ENCODE assay signal across 8 mouse cellular contexts in the genomic region with DNA sequence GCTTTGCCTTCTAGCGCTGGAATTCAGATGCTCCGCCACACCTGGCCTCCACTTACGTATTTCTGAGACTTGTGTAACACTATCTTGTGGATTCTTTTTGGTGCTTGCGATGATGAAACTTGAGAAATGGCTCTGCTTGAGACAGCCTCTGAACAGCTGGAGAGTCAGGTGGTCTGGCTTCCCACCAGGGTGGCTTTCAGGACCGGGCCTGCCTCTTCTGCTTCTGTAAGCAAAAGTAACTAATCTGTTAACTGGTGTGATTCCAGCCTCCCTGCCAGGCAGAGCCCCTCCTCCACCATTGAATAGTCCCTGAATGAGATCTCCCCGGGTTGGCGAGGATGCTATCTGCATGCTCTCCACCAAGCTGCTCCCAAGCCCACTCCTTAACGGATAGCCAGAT.
DNase-seq lines count a peak whose midpoint lies in the region; ATAC-seq and TF ChIP-seq lines count a peak whose summit lies in the region.

No protein-coding gene starts in this region.

- 0 out of 2 replicates have a peak overlapping the region, but pooled peaks have one; percentile 7 for H3K9ac ChIP-seq in forebrain, embryonic 15.5 days (replicated peaks)
- H3K9ac ChIP-seq in lung, postnatal 0 days (replicated peaks; ENCODE audit: low read depth) = no peak overlapping the region
- no peak overlapping the region for H3K9ac ChIP-seq in intestine, postnatal 0 days (ENCODE audit: low read depth, low read length)

- H3K36me3 ChIP-seq in forebrain, embryonic 15.5 days = no peaks in the 10 kb centered on the region
- 0 out of 2 replicates have a peak, but pooled peaks cover 7% of the 10 kb centered on the region for H3K36me3 ChIP-seq in lung, postnatal 0 days (ENCODE audit: insufficient read depth, low read length)
- H3K36me3 ChIP-seq in intestine, postnatal 0 days (ENCODE audit: control insufficient read depth, insufficient read depth) = peaks cover 12% of the 10 kb centered on the region; the same call in 1 of the 2 replicates

- H3K27me3 ChIP-seq in forebrain, embryonic 15.5 days = no peaks in the 10 kb centered on the region
- H3K27me3 ChIP-seq in lung, postnatal 0 days (replicated peaks; ENCODE audit: insufficient read depth, low read length) = no peaks in the 10 kb centered on the region
- no peaks in the 10 kb centered on the region for H3K27me3 ChIP-seq in intestine, postnatal 0 days (replicated peaks; ENCODE audit: control insufficient read depth, insufficient read depth, low read length)

- H3K9me3 ChIP-seq in forebrain, embryonic 15.5 days = no peaks in the 10 kb centered on the region
- no peaks in the 10 kb centered on the region for H3K9me3 ChIP-seq in lung, postnatal 0 days (ENCODE audit: low read length)
- H3K9me3 ChIP-seq in intestine, postnatal 0 days (ENCODE audit: control insufficient read depth) = no peaks in the 10 kb centered on the region

- TF ChIP-seq POLR2A in lung, adult 2 months (IDR thresholded peaks at IDR 0.05; ENCODE audit: borderline replicate concordance, extremely low read depth, low read depth, low read length) = no peak

- peaks cover 12% of the 10 kb centered on the region for H3K4me1 ChIP-seq in lung, adult 2 months (ENCODE audit: control insufficient read depth, insufficient read depth, low read length)
- peaks cover 80% of the 10 kb centered on the region for H3K4me1 ChIP-seq in forebrain, embryonic 15.5 days
- H3K4me1 ChIP-seq in lung, postnatal 0 days (ENCODE audit: insufficient read depth, low read depth, low read length) = peaks cover 1% of the 10 kb centered on the region; the same call in 1 of the 2 replicates
- H3K4me1 ChIP-seq in intestine, postnatal 0 days (replicated peaks; ENCODE audit: control insufficient read depth, insufficient read depth, low read length) = peaks cover 5% of the 10 kb centered on the region; the same call in 1 of the 2 replicates

- TF ChIP-seq CTCF in lung, adult 2 months (IDR thresholded peaks at IDR 0.05; ENCODE audit: insufficient read depth, low read length) = no peak
- no peak for TF ChIP-seq CTCF in lung, postnatal 0 days (IDR thresholded peaks at IDR 0.05)
- TF ChIP-seq CTCF in intestine, postnatal 0 days (IDR thresholded peaks at IDR 0.05; ENCODE audit: low read depth) = no peak

- peak overlapping the region; percentile 92 for H3K27ac ChIP-seq in forebrain, embryonic 15.5 days (replicated peaks)
- H3K27ac ChIP-seq in lung, postnatal 0 days (ENCODE audit: low read length) = no peak overlapping the region
- H3K27ac ChIP-seq in intestine, postnatal 0 days (ENCODE audit: low read depth, low read length) = no peak overlapping the region

- peak overlapping the region; percentile 23 for H3K4me2 ChIP-seq in forebrain, embryonic 15.5 days (replicated peaks)
- H3K4me2 ChIP-seq in lung, postnatal 0 days (replicated peaks; ENCODE audit: low read depth, low read length) = no peak overlapping the region
- no peak overlapping the region for H3K4me2 ChIP-seq in intestine, postnatal 0 days (replicated peaks; ENCODE audit: low read depth)

- ATAC-seq in forebrain, embryonic 15.5 days (replicated peaks) = peak; percentile 65
- ATAC-seq in lung, postnatal 0 days = peak; percentile 30
- ATAC-seq in intestine, postnatal 0 days = no peak
- no peak for ATAC-seq in monocyte, adult 5-6 weeks (replicated peaks; ENCODE audit: insufficient number of reproducible peaks, low FRiP score, low TSS enrichment, poor library complexity, severe bottlenecking)

- TF ChIP-seq EP300 in lung, postnatal 0 days (IDR thresholded peaks at IDR 0.05) = no peak

- peak; percentile 16 to 40 for DNase-seq in lung, adult 18-20 months
- no peak for DNase-seq in lung, adult 2 months
- DNase-seq in lung, postnatal 0 days (ENCODE audit: low spot score) = peak; percentile 71
- peak; percentile 34 for DNase-seq in right cerebral cortex, postnatal 4 days
- DNase-seq in thymus, postnatal 0 days (ENCODE audit: low spot score) = no peak

- no peak overlapping the region for H3K4me3 ChIP-seq in lung, adult 2 months (replicated peaks; ENCODE audit: extremely low read depth, low read depth, low read length)
- 0 out of 2 replicates have a peak overlapping the region, but pooled peaks have one; percentile 5 for H3K4me3 ChIP-seq in forebrain, embryonic 15.5 days
- H3K4me3 ChIP-seq in lung, postnatal 0 days (ENCODE audit: low read depth, low read length) = no peak overlapping the region
- H3K4me3 ChIP-seq in intestine, postnatal 0 days (ENCODE audit: low read depth, low read length) = no peak overlapping the region

- 51% methylated on average over 8 of the region's 8 CpGs for WGBS in lung, adult 2 months
- 6% methylated on average over 8 of the region's 8 CpGs for WGBS in forebrain, embryonic 15.5 days
- WGBS in lung, postnatal 0 days = 38% methylated on average over 8 of the region's 8 CpGs
- WGBS in intestine, postnatal 0 days = 45% methylated on average over 8 of the region's 8 CpGs

Comparison
In these comparisons a context has a peak if more than half of its experiments do, and no peak if none do; other contexts are left out.
1. DNase-seq: peak in lung, adult 18-20 months (2 of 2), lung, postnatal 0 days (single experiment) and right cerebral cortex, postnatal 4 days (single experiment); none in lung, adult 2 months (single experiment) and thymus, postnatal 0 days (single experiment).
2. ATAC-seq: peak in forebrain, embryonic 15.5 days (single experiment) and lung, postnatal 0 days (single experiment); none in intestine, postnatal 0 days (single experiment) and monocyte, adult 5-6 weeks (single experiment).